Mouse (Mus musculus) NIH3T3 (cell line): ENCODE measurements at regions not wholly inside any gene's neighbourhood (a gene's known extent, or its start where the extent isn't known, plus 50 kb on each side); places are given as distances from the start of the nearest gene placed in this dataset.
"Not testable (repeated sequence)": the region's sequence is repeated elsewhere in the genome, so short reads cannot be mapped to it uniquely, and the experiment has no call there.

Source experiments
- DNase-seq: peaks from one replicate; pipeline ENCODE4 v3.0.0-alpha.2; 2012; ENCODE audit warnings: low read depth

- DNase-seq = peak; percentile 72
Measured at GRCm38 (mm10) chr14:73453164-73453563, 56.7 kb upstream of the Med4 start.

GRCm38 (mm10) chr14:73452321-73453082 lies 57.3 kb upstream of the Med4 start:
- no peak for DNase-seq

GRCm38 (mm10) chr14:73451291-73452045 lies 58.4 kb upstream of the Med4 start:
- no peak for DNase-seq

- no peak for DNase-seq
Measured at GRCm38 (mm10) chr14:73449901-73450495, 59.8 kb upstream of the Med4 start.

- no peak for DNase-seq
Measured at GRCm38 (mm10) chr14:73449111-73449510, 60.7 kb upstream of the Med4 start.

- DNase-seq = peak; percentile 35
Measured at GRCm38 (mm10) chr14:73445508-73446256, 60.6 kb upstream of the Itm2b start.

- peak; percentile 37 for DNase-seq
Measured at GRCm38 (mm10) chr14:73444733-73445132, 59.6 kb upstream of the Itm2b start.

- DNase-seq = peak; percentile 65
Measured at GRCm38 (mm10) chr14:73441951-73442716, 57.0 kb upstream of the Itm2b start.

- DNase-seq = not testable (repeated sequence)
Measured at GRCm38 (mm10) chr14:73441206-73441950, 56.3 kb upstream of the Itm2b start.

GRCm38 (mm10) chr14:73439802-73440309 lies 54.8 kb upstream of the Itm2b start:
- DNase-seq = no peak

- no peak for DNase-seq
Measured at GRCm38 (mm10) chr14:73435839-73436238, 50.8 kb upstream of the Itm2b start.
